Mouse (Mus musculus) cerebellum, postnatal 4 days (tissue): ENCODE results near the gene Tom1.

Experiments used
- DNase-seq, 2 experiments: peaks; one replicate each; pipeline ENCODE4 v3.0.0; 2022; ENCODE audit warnings: low spot score in 2 of 2, mixed read lengths in 1 of 2

The Tom1 gene

DNA sequence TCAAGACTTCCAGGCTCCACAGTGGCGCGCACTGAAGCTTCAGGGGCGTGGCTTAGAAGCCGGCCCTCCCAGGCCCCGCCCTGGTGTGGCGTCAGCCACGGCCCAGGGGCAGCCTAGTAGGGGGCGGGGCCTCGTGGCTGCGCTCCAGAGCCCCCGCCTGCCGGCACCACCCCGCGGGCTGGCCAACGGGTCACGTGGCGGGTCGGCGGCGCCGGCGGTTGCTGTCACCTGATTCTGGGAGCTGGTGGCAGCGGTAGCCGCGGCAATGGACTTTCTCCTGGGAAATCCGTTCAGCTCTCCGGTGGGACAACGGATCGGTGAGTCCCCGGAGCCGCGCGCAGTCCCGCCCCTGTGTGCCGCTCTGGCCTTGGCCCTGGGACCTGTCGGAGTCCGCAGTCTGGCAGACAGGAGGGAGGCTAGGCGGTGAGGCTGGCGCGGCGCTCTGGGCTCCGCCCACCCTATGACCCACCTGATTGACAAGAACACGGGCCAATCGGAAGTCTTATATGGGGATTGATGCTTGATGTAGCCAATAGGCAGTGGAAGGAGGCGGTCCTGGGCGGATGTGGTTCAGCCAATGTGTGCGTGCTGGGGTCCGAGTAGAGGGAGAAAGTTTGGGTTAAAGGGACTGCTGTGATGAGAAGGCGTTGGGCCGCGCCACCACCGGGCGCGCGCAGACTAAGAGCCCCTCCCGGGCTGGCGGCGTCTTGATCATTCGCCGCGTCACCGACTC is at the start of gene Tom1:
TSS of gene Tom1 (plus strand) at position 195 of the 733 bp plus-strand sequence.
- peak; percentile 98 to 100 for DNase-seq

DNA sequence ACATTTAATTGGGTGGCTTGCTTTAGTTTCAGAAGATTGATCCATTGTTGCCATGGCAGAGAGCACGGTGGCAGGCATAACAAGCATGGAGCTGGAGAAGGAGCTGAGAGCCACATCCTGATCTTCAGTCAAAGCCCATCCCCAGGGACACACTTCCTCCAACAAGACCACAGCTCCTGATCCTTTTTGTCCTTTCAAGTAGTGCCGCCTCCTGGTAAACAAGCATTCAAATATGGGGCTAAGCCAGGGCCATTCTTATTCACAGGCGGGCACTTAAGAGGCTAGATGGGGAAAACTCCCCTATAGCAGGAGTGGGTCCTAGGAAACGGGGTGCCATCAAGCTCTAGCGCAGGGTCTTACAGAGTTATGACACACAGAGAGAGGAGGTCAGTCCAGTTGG is 46.1 kb upstream of the Tom1 start:
- no peak for DNase-seq

DNA sequence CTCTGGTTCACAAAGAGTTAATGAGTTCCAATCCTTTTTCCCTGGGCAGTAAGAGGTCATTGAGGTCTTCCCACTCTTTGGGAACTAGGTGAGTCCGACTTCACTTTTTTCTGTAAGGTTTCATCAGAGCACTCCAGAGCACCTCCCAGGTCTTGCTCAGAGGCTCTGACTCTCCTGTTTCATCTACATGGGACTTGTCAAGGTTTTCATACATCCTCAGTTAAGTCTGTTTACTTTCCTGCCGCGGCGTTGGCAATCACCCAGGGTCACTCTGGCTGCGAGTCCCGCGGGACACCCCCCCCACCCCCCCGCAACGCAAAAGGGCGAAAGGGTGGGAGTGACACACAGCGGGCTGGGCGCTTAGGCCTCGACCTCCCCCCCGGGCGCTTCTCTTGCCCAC is 43.5 kb upstream of the Tom1 start:
- DNase-seq, result no peak

DNA sequence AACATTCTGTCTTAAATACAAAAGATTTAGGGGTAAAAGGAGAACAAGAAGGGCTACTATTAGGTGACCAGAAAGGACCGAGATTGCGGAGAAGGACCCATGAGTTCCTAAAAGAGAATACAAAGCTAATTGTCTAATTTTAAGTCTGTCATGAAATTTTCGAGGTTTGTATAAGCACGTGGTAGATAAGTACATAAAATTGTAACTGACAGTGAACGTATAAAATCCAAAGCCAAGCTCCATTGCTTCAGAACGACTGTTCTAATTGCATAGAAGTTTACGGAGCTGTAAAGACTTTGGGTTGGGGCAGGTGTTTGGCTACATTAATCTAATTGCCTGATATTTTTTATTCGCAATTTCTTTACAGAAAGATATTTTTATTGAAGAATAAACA is 40.4 kb upstream of the Tom1 start, which contains the start of gene Hmgxb4:
TSS of gene Hmgxb4 (plus strand) at position 276 of the 394 bp plus-strand sequence.
- no peak for DNase-seq

DNA sequence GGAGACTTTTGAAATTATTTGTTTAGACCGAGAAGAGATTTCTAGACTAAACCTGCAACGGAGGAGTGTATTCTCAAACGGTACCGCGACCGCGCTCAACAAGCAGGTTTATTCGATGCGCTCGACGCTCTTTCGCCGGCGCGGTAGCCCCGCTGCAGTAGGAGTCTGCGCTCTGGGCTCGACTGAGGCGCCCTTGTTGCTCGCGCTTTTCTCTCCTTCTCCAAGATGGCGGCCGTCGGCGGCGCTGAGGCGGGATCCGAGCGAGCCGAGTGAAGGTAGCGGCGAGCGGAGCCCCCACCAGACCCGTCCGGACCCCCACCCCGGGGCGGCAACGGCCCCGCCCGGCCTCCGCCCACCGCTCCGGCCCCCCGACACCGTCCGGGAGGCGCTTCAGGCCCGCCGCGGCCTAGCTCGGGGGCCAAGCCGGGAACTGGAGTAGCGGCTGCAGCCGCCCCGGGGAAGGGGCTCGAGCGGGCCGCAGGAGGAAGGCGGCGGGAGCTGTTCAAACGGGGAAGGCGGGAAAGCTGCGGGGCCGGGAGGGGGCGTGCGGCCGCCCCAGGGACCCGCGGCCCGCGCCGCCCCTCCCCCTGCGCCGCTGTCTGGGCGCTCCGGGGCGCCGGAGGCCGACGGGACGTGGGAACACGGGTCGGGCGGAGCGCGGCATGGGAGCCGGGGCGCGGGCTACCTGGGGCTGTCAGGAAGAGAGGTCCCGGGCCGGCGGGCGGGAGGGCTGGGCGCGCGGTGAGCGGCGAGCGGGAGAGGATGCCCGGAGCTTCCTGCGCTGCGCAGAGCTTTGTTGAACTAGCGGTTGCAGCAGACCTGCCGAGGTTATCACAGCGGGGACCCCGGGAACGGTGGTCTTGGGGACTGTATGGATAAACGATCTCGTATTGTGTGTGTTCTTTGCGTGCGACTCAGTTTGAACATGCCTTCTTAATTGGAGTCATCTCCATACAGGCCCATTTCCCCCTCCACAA is 39.7 kb upstream of the Tom1 start:
- peak; percentile 71 to 79 for DNase-seq

DNA sequence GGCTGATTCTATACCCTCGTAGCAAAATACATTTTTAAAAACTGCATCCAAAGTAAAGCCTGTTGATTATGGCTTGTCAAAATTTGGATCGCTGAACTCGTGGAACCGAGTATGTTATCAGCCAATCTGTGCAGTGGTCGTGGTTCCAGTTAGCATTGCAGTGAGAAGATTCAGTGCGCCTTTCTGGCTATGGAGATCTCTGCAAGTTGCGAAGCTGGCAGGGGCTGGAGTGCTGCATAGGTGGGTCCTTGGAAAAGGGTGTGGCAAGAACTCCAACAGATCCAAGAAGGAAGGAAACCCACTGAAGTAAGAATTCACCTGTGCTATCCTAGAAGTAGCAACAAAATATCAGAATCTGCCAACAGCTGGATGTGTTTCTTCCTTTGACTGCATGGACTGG is 39.0 kb upstream of the Tom1 start:
- DNase-seq, result peak in 1 of 2 experiments; percentile 6

DNA sequence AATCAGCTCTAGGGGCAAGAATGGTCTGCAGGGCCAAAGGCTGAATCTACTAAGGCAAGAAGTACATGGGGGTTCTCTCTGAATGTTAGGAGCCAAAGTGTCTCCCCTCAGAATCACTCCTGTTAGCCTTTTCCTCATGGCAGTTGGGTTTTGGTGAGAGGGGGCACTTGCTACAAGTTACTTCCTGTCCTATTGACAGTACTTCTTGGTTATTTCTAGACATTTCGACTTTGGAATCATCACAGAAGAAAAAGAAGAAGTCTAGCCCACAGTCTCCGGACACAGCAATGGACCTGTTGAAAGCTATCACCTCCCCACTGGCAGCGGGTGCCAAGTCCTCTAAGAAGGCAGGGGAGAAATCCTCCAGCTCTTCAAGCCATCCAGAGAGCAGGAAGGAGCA is 33.1 kb upstream of the Tom1 start:
- no peak for DNase-seq

DNA sequence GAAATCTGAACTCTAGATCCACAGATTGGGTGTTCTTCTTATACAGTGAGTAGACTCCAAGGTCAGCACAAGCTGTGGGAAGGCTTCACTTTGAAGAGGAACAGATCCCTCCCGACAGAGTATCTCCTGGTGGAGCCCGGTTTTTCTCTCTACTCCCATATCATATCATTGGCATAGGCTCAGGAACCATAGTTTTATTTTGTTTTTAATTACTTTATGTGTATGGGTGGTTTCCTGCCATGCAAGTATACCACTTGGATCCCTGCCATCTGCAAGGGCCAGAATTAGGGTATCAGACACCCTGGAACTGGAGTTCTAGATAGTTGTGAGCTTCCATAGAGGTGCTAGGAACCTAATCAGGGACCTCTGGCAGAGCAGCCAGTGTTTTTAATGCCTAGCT is 24.7 kb upstream of the Tom1 start:
- no peak for DNase-seq

DNA sequence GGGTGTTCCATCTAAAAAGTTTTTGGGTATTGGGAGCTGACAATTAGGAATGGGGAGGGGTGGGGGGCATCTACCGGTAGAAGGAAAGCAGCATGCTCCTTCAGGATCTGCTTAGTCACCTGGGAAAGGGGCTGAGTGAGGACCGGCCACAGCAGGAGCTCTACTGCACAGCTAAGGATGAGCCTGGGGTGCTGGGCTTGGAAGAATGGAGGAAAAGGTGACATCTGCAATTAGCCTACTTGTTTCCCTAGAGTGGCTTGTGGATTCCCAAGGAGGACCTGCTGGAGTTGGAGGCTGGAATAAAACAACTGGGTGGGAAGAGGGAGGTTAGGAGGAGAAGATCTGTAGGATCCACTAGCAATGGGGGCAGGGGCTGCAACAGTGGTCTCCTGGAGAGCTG is 19.9 kb upstream of the Tom1 start:
- no peak for DNase-seq

DNA sequence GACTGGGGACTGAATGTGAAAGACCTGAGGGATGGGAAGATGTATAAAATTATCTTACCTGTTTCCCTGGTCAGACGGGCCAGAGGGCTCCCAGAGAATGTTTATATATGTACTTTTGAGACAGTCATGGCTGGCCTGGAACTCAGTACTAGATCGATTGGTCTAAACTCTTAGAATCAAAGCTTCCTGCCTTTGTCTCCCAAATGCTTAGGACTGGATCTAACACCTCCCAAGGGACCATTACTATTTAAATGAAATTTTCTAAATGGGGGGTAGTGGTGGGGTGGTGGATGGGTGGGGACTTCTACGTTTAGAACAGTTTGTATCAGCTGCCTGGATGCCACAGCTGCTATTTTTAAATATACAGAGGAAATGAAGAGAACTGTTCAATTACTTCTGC is 19.5 kb upstream of the Tom1 start:
- no peak for DNase-seq

DNA sequence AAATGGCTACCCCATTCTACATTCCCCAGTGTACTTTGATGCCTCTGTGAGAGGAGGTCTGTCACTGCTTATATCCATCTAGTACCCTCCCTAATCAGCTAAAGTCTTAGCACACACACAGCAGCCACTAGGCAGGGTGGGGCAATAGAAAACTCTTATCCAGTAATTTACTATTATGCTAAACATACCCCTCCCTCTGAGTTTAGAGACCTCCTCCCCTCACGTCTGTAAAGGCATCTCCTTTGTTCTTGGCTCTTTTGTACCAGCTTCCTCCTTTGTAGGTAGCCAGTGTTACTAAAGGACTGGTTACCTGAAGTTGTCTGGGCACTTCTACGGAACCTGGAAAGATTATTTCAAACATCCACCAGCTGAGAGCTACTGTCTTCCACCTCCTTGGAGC is 17.5 kb upstream of the Tom1 start:
- DNase-seq, result no peak

DNA sequence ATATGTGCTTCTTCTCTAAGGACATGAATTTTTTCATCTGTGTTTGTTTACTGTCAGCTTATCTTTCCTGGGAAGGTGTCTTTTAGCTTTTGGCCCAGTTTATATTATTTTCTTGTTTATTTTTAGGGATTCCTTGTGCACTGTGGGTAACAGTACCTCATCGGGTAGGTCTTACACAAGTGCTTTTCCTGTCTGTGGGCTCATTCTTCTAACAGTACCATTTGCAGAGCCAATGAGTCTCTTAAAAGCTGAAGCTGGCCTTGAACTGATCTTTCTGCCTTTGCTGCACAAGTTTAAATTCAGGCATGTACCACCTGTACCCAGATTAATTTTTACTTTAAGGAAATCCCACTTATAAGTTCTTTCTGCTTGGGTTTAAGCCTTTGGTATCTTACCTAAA is 17.1 kb upstream of the Tom1 start:
- no peak for DNase-seq

DNA sequence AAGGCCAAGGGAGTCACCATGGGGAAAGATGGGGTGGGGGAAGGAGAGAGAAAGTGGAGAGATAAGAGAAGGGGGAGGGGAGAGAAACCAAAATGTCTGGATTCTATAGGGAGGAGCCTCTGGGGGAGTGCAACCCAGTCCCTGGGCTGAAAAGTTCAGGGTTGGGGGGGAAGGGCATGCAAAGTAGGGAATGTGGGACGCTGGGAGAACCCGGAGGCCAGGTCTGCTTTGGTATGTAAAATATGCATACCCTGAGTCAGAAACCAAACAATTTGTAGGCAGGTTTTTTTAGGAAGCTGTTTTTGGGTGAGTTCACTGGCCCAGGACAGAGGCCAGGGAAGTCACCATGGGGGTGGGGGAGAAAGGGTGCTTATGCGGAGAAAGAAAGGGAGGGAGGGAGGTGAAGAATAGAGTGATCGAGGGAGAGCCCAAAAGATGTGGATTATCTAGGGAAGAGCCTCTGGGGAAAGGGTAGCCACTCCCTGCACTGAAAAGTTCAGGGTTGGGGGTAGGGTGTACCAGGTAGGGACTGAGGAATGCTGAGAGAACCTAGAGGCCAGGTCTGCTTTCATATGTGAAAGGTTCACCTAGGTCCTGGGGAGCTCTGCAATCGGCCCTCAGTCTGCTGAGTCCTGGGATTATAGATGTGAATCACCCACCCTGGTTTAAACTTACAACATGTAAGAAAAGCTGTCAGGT is 15.1 kb upstream of the Tom1 start:
- no peak for DNase-seq

DNA sequence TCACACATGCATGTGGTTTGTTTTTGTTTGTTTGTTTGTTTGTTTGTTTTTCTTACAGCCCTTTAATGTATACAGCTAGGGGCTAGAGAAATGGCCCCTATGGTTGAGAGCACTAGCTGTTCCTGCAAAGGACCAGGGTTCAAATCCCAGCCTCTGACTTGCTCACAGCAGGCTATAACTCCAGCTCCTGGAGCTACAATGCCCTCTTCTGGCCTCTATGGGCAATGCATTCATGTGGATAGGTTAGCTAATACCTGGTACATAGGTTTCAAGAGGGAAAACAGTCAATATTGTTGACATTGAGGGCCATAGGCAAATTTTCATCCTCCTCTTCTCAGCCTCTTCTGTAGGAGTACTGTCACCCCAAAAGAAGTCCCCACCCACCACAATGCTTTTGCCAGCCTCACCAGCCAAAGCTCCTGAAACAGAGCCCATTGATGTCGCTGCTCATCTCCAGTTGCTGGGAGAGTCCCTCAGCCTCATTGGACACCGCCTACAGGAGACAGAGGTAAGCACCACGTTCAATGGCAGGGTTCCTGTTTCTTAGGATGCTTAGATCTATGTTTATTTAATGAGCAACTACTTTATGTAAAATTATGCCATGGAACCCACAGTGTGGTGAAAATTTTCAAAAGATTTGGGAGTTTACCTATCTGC is 9.7 kb upstream of the Tom1 start:
- no peak for DNase-seq

DNA sequence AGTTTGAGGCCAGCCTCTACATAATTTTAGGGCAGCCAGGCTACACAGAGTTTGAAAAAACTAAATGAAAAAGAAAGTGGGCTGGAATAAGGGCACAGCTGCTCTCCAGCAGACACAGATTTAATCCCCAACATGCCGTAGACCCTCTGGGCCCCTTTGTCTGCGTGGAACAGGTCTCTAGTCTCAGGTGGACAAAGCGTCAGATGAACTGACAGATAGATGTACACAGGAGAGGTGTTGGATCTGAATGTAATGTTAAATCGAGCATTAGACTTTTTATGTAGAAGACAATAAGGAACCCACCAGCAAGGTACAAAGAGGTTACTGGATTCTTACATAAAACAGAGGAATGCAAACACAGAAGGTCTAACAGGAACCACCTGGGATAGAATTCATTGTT is 7.7 kb upstream of the Tom1 start:
- no peak for DNase-seq

DNA sequence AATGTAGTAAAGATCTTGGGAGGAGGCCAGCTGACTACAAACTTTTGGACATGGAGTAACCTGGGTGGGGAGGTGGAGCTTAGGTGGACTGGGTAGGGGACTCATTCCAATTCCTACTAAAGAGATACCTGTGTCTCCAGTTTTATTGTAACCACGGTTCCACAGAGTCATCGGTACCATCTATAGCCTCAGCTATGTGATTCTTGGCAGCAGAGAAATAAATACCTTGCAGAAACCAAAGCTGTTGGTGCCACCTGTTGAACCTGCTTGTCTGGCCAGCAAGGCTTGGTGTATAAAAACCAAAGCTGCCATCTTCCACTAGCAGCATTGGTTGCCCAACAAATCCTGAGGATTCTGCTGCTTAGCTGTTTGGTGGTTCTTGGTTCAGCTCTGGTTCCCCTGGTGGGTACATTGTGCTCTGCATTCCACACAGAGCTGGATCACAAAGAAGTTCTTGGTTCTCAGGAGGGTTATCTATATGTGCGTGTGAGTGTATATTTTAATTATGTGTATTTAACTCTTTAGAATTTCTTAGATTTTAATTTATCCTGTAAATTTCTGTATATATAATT is 3.0 kb upstream of the Tom1 start:
- no peak for DNase-seq

DNA sequence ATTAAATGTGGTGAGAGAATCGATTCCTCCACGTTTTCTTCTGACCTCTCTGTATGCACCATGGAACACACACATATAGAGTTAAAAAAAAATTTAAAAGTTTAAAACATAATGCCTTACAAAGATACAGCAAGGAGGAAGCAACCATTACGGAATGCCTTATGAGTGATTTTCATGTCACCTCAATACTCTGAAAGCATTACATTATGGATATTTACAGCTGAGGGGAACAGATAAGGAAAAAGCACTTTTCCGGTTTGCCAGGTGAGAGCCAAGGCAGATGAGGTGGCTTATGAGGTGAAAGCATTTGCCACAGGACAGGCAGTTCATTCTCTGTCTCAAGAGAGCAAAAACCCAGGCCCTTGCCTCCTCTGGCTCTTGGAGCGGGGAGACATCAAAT is 544 bp upstream of the Tom1 start:
- no peak for DNase-seq

DNA sequence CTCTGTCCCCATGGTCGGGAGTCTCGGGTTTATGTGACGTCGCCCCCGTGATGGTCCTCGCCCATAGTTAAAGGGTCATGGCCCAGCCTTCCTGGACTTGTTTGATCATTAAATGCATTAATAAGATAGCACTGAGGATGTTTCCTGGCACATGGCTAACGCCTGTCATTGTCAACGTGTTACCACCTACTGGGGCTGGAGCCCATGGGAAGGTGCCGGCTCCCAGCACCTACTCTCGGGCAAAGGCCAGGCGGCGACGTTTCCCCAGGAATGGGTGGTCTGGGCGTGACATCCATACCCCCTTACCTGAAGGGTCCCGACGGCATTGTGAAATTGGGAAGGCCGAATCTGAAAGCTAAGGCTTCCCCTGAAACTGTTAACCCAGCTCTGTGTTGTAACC is 780 bp downstream of the Tom1 start:
- DNase-seq, result no peak

DNA sequence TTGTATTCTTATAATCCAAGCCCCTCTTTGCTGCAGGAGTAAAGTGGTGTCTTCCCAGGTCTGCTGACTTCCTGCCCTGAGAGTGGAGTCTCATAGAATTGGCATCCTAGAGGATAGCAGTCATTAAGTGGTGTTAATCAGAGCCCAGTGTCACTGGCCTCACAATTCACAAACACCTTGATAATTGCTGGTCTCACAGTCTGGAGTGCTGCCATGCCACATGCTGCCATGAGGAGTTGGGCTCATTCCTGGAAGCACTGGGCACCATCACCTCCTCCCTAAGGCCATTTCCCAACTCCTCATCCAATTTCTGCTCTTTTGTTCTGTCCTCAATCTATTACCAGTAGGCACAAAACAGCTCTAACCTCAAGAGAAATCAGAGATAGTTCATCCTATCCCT is 2.1 kb downstream of the Tom1 start:
- no peak for DNase-seq

DNA sequence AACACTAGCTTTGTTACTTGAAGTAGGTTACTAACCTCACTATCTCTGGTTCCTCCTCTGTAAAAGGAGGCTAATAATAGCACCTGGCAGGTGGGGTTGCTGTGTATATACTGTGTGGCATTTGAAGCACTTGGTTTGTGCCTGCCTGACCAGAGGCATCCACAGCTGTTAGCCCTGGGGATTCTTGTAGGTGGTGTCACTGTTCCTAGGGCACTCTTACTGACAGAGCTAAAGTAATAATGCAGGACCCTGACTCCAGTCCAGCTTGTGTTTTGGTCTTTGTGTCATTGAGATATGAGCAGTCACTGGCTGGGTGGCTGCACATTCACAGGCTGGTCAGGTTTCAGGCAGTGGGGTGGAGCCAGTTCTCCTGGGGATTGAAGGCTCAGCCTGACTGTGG is 5.0 kb downstream of the Tom1 start:
- DNase-seq, result no peak

DNA sequence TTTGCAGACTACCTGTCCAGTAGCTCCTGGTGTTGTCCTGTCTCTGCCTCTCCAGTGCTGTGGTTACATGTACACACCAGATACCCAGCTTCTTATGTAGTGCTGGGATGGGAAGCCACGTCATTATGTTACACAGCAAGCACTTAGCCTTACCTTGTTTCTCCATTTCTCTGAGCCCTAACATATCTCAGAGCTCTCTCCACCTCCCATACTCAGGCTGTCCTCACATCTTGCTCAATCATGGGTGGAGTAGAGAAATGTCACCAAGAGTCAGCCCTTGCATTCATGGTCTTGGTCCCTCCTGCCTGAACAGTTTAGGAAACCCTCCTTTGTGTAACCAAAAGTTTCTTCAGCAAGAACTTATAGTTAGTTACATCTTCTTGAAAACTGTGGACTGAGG is 6.2 kb downstream of the Tom1 start:
- DNase-seq, result no peak
